In the genomic region with DNA sequence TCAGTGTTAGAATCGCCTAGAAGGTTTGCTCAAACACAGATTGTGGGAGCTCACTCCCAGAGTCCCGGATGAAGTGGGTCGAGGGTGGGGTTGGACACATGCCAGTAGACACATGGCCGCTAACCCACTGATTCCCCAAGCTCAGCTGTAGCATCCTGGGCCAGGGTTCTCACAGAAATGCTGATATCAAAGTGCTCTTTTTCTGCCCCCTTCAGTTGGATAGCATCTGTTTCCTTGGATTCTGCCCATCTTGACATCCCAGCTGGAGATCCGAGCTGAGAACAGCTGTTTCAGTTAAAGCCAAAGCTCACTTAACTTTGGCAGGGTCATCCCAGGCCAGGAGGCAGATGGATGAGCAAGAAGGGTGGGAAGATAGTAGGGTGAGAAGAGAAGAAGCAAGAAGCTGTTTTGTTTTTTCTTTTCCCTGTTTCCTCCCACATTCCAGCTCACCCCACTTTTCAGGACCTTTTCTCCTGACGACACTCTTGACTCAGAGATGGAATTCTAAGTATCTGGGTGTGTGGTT, we compare ENCODE assay signal across 8 mouse cellular contexts. TPM values are rescaled to one million over a fixed set of nuclear protein-coding genes. Genes with fewer than 3 reads are reported as not detected.
A peak's percentile ranks its signal among the peaks of the same experiment; 100 is the strongest.
DNase-seq lines count a peak whose midpoint lies in the region; ATAC-seq lines count a peak whose summit lies in the region.

No protein-coding gene starts in this region.

- ATAC-seq in hindbrain, embryonic 11.5 days (ENCODE audit: low FRiP score) = no peak
- ATAC-seq in hindbrain, embryonic 13.5 days (ENCODE audit: low FRiP score) = no peak
- no peak for ATAC-seq in neural tube, embryonic 15.5 days (ENCODE audit: low FRiP score)

- H3K9ac ChIP-seq in hindbrain, embryonic 11.5 days (ENCODE audit: low read depth, low read length) = no peak overlapping the region
- H3K9ac ChIP-seq in hindbrain, embryonic 13.5 days = no peak overlapping the region
- no peak overlapping the region for H3K9ac ChIP-seq in neural tube, embryonic 15.5 days (replicated peaks)

- no peak overlapping the region for H3K27ac ChIP-seq in hindbrain, embryonic 11.5 days (ENCODE audit: low read depth, low read length)
- H3K27ac ChIP-seq in hindbrain, embryonic 13.5 days = no peak overlapping the region
- no peak overlapping the region for H3K27ac ChIP-seq in neural tube, embryonic 15.5 days (replicated peaks)

- H3K27me3 ChIP-seq in hindbrain, embryonic 11.5 days (ENCODE audit: control insufficient read depth, insufficient read depth, low read length) = no peaks in the 10 kb centered on the region
- no peaks in the 10 kb centered on the region for H3K27me3 ChIP-seq in hindbrain, embryonic 13.5 days
- no peaks in the 10 kb centered on the region for H3K27me3 ChIP-seq in neural tube, embryonic 15.5 days (replicated peaks)

- peak; percentile 3 for DNase-seq in hindbrain, embryonic 11.5 days (ENCODE audit: low spot score)
- DNase-seq in R1 (ENCODE audit: low read depth, low spot score) = peak; percentile 61
- DNase-seq in gastrocnemius, postnatal 4 days (ENCODE audit: low spot score in 2 of 2) = peak; percentile 40 to 58
- peak; percentile 30 to 45 for DNase-seq in layer of hippocampus, postnatal 36 days
- DNase-seq in skeletal muscle tissue, adult 2 months (ENCODE audit: low read depth, low spot score) = peak; percentile 72
- no peak for DNase-seq in adrenal gland, adult 8-10 months

- H3K4me2 ChIP-seq in hindbrain, embryonic 11.5 days (replicated peaks; ENCODE audit: low read depth, low read length) = no peak overlapping the region
- H3K4me2 ChIP-seq in hindbrain, embryonic 13.5 days = no peak overlapping the region
- no peak overlapping the region for H3K4me2 ChIP-seq in neural tube, embryonic 15.5 days

- 75% methylated on average over 6 of the region's 6 CpGs for WGBS in hindbrain, embryonic 11.5 days
- WGBS in hindbrain, embryonic 13.5 days = 63% methylated on average over 6 of the region's 6 CpGs
- WGBS in neural tube, embryonic 15.5 days = 62% methylated on average over 6 of the region's 6 CpGs

- no peak overlapping the region for H3K4me3 ChIP-seq in hindbrain, embryonic 11.5 days (ENCODE audit: low read depth, low read length)
- no peak overlapping the region for H3K4me3 ChIP-seq in hindbrain, embryonic 13.5 days
- no peak overlapping the region for H3K4me3 ChIP-seq in neural tube, embryonic 15.5 days (replicated peaks)

- no peaks in the 10 kb centered on the region for H3K9me3 ChIP-seq in hindbrain, embryonic 11.5 days (ENCODE audit: control insufficient read depth, low read length)
- no peaks in the 10 kb centered on the region for H3K9me3 ChIP-seq in hindbrain, embryonic 13.5 days
- H3K9me3 ChIP-seq in neural tube, embryonic 15.5 days (replicated peaks) = no peaks in the 10 kb centered on the region

- no peaks in the 10 kb centered on the region for H3K36me3 ChIP-seq in hindbrain, embryonic 11.5 days (ENCODE audit: control insufficient read depth, insufficient read depth, low read length)
- H3K36me3 ChIP-seq in hindbrain, embryonic 13.5 days = no peaks in the 10 kb centered on the region
- H3K36me3 ChIP-seq in neural tube, embryonic 15.5 days = no peaks in the 10 kb centered on the region

- no peaks in the 10 kb centered on the region for H3K4me1 ChIP-seq in hindbrain, embryonic 11.5 days (replicated peaks; ENCODE audit: control insufficient read depth, insufficient read depth, low read length)
- H3K4me1 ChIP-seq in hindbrain, embryonic 13.5 days (replicated peaks) = no peaks in the 10 kb centered on the region
- 0 out of 2 replicates have a peak, but pooled peaks cover 3% of the 10 kb centered on the region for H3K4me1 ChIP-seq in neural tube, embryonic 15.5 days

RNA-seq across cellular contexts. Expression of gene Erg28, which starts 31.5 kb away (rescaled TPM):
- polyA plus RNA-seq in hindbrain, embryonic 11.5 days (2014; fragmentation: Nextera tagmentation; extraction: Ambion mirVana) = 107 and 121 TPM in 2 replicates
- polyA plus RNA-seq in hindbrain, embryonic 13.5 days (2015; fragmentation: Nextera tagmentation; extraction: Ambion mirVana) = 88.4 and 97.1 TPM in 2 replicates
- 10 to 100 TPM; 22.3 to 22.6 TPM for total RNA-seq in gastrocnemius, postnatal 4 days (2021)
- 10 to 100 TPM; 51.6 to 55.7 TPM for total RNA-seq in layer of hippocampus, postnatal 36 days (2021)
- 10 to 100 TPM; 34.9 to 54.8 (median 47.3) TPM for total RNA-seq in adrenal gland, adult 8-10 months (2022)
- polyA plus RNA-seq in neural tube, embryonic 15.5 days (2015; fragmentation: Nextera tagmentation; extraction: Ambion mirVana) = 109 and 110 TPM in 2 replicates

RNA-seq across cellular contexts. Expression of gene Ttll5, which starts 31.6 kb away (rescaled TPM):
- 18.7 and 25.6 TPM in 2 replicates for polyA plus RNA-seq in hindbrain, embryonic 11.5 days (2014; fragmentation: Nextera tagmentation; extraction: Ambion mirVana)
- polyA plus RNA-seq in hindbrain, embryonic 13.5 days (2015; fragmentation: Nextera tagmentation; extraction: Ambion mirVana) = 12.1 and 14.2 TPM in 2 replicates
- total RNA-seq in gastrocnemius, postnatal 4 days (2021) = 10 to 100 TPM; 16.6 to 17.6 TPM
- 10 to 100 TPM; 48.0 to 58.4 TPM for total RNA-seq in layer of hippocampus, postnatal 36 days (2021)
- 10 to 100 TPM; 22.2 to 36.7 (median 27.8) TPM for total RNA-seq in adrenal gland, adult 8-10 months (2022)
- 10.7 and 14.9 TPM in 2 replicates for polyA plus RNA-seq in neural tube, embryonic 15.5 days (2015; fragmentation: Nextera tagmentation; extraction: Ambion mirVana)

RNA-seq across cellular contexts. Expression of gene Flvcr2, which starts 46.5 kb away (rescaled TPM):
- polyA plus RNA-seq in hindbrain, embryonic 11.5 days (2014; fragmentation: Nextera tagmentation; extraction: Ambion mirVana) = 1.3 TPM in 2 replicates
- polyA plus RNA-seq in hindbrain, embryonic 13.5 days (2015; fragmentation: Nextera tagmentation; extraction: Ambion mirVana) = 4.8 and 5.2 TPM in 2 replicates
- total RNA-seq in gastrocnemius, postnatal 4 days (2021) = 1 to 10 TPM; 3.5 to 3.9 TPM
- total RNA-seq in layer of hippocampus, postnatal 36 days (2021) = 1 to 10 TPM; 1.8 to 2.6 TPM
- 1 to 10 TPM; 3.3 to 6.3 (median 5.7) TPM for total RNA-seq in adrenal gland, adult 8-10 months (2022)
- 5.4 and 5.6 TPM in 2 replicates for polyA plus RNA-seq in neural tube, embryonic 15.5 days (2015; fragmentation: Nextera tagmentation; extraction: Ambion mirVana)
